Mouse (Mus musculus) MEL-GATA-1-ER (cell line): ENCODE data around the gene Frmpd4.
A peak's percentile ranks its signal among the peaks of the same experiment; 100 is the strongest.

Experiments
- DNase-seq: peaks from one replicate; pipeline ENCODE4 v3.0.0-alpha.2; 2012; ENCODE audit warnings: low read depth; ENCODE audit errors: extremely low read depth

Gene Frmpd4

DNA sequence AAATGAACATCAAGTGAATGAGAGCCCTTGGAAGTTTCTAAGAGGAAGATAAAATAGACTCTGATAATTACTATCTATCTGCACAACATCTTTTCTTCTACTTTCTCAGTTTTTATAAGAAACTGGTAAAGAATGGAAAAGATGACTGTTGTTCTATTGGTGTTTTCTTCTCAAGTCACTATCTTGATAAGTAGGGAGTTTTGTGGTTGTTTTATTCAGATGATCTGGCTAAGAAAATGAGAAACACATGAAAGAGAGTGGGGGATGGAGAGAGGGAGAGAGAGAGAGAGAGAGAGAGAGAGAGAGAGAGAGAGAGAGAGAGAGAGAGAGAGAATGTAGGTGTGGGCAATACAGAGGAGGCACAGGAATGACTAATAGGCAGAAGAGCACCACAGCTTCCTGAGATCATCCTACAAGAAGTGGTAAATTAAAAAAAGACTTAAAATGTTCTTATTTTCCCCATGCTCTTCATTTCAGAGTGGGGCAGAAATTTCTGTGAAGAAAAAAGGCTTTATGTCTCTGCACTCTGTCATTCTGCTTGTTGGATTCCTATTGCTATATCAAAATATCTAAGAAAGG, 979.3 kb downstream of the Frmpd4 start:
- no peak for DNase-seq

DNA sequence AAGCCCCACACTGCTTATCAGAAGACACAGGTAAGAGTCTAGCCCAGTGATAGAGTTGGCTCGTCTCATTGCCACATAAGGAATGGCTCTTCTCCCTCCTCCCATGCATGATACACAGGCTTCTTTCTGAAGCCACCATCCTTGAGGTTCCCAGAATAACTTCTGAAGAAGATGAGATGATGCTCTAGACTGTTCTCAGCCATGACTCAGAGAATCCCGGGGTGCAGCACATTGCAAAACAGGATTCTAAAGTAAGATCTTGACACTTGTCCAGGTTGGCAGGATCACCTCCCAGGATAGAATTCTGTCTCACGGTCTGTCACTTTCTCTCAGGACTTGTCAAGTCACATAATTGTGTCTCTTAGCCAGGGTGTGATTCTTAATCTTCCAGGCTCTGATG, 1024.2 kb downstream of the Frmpd4 start:
- DNase-seq: no peak

DNA sequence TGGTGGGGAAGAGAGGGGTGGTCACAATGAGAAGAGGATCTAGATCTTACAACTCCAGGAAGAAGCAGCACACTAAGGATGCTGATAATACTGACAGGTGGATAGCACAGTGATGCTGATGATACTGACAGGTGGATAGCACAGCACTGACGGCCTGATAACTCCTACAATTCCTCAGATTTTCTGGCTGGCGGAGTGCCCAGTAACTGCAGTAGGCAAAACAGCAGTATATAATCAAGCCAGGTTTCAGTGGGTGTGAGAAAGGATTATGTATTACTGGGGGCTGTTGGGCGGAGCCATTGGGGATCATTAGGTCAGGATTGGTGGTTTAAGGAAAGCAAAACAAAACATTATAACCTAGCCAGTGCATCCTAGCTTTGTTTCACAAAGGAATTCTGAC, 1053.9 kb downstream of the Frmpd4 start:
- no peak for DNase-seq

DNA sequence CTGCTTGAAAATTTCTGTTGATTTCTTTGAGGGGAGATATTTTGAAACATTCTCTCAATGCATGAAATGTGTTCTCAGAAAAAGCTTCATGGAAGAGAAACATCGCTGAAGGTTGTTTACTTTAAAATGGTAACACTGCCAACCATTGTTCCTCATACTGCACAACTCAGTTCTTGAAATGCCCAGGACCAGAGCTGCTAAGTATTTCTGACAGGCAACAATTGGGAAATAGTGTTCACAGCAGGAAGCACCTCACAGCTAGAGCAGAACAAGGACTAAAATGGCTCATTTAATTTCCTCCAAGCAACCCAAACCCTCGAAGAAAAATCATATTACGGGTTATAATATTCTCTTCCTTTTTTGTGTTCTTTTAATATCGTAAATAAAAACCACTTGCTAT, 1054.5 kb downstream of the Frmpd4 start:
- DNase-seq: no peak

DNA sequence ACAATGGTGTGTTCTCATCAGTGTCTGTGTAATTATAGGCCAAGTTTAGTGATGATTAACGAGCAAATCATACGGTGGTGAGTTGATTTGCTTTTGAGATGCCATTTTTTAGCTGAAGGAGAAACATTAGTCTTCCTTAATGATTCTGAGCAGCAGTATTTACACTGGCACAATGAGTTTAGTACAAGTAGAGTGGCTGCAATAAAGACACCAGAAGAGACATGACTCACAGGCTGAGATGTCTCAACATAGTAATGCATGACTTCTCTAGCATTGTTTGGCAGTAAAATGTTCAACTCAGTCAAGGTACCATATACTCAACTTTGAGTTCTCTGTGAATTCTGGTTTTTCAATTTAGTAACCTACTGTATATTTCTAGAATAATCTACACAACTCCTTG, 1058.6 kb downstream of the Frmpd4 start:
- no peak for DNase-seq

DNA sequence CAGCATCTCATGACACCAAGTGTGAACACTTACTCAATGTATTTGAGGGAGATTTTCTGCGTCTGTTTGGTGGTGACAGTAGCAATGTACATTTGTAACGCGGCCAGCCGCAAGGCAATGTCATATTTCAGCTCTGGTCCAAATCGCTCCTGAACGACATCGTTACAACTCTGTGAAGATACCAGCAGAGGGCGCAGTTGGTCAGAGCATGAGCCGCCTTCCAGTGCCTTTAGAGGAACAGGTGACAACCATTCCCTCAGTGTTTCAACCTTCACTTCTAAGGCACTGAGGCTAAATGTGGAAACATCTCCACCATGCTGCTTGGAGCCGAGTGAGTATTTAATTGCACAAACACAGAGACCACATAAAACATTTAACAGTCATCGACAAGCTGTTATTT, 1079.3 kb downstream of the Frmpd4 start:
- peak; percentile 39 for DNase-seq

DNA sequence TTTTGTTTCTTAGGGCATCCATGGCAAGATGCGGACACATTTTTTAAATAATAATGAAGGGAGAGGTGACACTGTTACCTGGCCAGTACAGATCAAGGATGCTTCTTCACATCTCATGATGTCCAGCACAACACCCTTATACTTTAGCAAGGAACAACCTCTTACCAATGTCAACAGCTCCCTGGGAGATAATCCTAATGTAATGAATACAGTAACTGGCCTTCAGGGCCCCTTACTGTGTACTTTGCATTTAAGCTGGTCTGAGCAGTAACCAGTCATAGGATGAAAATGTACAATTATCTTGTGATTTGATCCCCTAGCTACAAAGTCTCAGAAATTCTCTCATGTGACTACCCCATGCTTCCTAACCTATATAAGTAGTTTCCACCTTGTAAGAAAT, 1084.8 kb downstream of the Frmpd4 start:
- no peak for DNase-seq

DNA sequence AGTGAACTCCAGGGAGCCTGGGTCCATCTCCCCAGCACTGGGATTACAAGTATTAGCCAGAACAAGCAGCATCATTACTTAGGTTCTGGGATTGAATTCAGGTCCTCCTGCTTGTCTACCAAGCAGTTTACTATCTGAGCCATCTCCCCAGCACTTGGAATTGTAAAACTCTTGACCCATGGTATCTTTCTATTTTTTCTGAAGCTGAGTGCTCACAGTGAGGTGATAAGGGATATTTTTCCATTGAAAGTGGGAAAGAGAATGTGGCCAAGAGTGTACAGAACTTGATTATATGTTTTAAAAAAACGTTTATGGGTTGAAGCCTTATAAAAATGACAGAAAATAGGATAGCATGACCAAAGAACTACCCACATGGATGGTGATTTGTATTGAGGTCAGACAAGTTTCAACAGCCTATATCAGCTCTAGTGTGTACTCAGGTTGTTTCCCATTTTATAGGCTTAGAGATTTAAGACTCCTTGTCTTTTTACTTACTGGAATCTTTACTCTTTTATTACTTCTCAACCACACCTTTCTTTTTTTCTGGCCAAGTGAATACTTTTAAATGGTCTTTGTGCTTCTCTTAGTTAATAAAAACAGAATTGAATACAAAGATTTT, 1085.3 kb downstream of the Frmpd4 start:
- no peak for DNase-seq

DNA sequence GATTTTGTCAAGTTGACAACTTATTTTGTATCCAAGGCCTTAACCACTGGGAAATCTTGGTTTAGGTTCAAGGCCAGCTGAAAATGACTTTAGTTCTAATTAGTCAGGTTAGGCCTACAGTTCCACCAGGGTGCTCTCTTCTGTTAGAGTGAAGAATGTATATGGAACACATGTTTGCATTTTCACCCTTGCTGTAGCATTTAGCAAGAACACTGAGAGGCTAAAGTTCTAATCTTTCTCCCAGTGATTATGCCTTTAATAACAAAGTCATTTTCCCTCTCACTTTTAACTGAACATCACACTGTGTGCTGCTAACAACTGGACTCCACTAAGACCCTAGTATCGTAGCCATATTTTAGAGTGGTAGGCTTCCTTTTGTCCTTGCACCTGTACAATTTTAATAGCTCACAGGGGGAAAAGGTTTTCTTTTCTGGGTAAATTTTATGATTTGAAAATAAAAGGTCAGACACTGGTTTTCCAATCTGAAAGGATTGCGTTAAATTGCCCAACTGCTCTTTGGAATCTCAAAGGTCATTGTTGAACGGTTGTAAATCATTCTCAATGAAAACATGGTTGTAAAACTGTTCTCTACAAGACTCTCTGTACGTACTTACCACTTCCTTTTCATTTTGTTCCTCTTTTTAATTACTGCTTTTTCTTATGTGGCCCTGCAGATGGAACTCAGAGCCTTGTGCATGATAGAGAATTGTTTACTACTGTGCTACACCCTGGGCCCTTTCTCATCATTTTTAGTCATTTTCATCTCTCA, 1093.4 kb downstream of the Frmpd4 start:
- DNase-seq: peak; percentile 17

DNA sequence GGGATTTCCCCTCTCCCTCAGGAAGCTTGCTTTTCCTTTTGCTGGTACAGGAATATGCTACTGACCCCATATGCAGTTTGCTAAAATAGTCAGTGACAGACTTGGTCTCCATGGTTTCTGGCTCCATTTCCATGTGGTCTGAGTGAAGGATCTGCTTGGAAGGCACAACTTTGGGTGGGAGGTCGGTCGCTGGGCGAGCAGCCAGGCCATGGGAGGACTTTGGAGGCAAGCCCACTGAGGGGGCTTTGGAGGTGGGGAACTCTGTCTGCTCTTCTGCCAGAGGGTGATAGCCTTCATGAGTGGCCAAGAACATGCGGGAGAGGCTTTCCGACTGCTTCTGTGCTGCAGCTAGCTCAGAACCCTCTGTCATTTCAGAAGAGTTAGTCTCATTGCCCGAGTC, 1099.4 kb downstream of the Frmpd4 start:
- DNase-seq: no peak

DNA sequence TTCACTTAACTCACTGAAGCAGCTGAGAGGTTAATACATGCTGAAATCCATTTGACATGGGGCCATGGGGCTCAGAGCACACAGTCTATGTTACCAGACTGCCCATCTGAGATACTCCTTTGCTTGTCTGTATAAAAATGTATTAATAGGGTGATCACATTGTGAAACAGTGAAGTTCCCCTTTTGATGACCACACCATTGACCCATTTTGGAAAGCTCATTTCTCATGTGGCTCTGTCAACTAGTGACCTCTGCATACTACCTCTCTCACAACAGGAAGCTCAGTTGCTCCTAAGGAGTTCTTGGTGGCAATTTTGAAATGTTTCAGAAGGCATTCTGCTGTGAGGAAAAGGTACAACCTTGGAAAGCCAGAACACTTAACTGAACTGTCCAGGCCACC, 1142.1 kb downstream of the Frmpd4 start:
- no peak for DNase-seq

DNA sequence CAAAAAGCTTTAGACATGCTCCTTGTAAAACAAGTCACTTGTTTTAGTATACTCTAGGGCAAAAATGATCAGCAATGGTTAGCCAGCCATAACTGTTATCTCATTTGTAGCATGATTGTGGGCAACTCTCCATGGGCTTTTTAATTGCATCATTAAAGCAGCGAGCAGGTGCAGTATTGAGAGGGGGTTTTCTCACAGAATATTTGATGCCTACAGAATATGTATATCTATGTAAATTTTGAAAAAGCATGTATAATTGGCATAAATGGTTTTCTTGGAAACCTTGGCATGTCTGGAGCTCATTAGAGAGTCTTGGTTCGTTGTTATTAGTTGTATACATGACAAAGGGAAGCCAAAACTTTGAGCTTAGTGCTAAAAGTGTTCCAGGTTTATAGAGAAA, 1143.1 kb downstream of the Frmpd4 start:
- DNase-seq: no peak
